Mouse (Mus musculus): ENCODE results near the gene Frem2.

Frem2 gene

DNA sequence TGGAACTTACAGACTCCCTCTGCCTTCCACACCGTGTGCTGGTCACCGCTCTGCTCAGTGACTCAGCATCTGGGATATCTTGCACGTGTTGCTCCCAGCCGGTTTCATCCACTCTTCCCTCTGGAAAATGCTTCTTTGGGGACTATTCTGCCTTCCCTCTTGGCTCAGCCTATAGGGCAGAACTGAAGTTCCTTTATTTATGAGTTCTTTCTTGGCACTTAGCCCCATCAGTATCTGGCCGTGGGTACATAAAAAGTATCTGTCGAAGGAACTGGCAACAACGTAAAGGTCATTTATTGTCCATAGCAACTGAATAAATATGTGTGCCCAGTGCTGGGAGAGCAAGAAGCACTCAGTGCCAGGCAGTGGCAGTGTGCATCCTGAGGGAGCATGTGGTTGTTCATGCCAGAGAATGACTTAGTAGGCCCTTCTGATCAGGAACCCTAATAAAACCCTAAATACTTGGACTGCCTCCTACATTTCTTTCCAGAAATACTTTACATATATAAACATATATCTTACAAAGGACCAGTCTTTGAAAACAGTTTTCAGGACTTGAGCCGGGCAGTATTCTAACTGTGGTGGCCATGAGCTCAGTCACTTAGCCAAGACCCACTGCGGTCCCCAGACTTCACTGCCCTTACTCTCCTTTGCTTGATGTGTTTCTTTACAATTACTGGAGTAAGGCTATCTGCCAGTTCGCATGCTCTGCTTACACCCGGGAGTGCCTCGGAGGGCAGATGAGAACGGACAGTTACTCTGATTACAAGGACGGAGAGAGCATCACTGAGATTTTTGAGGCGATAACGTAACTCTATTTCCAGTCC lies 99.6 kb downstream of the Frem2 start:
- DNase-seq (ENCODE audit: low spot score in 2 of 2) = no peak

GRCm38 (mm10) chr3:53555031-53555952 lies 101.9 kb downstream of the Frem2 start:
- no peak for DNase-seq (ENCODE audit: low spot score in 2 of 2)

GRCm38 (mm10) chr3:53552691-53553090 lies 104.5 kb downstream of the Frem2 start:
- DNase-seq (ENCODE audit: low spot score in 2 of 2) = no peak

DNA sequence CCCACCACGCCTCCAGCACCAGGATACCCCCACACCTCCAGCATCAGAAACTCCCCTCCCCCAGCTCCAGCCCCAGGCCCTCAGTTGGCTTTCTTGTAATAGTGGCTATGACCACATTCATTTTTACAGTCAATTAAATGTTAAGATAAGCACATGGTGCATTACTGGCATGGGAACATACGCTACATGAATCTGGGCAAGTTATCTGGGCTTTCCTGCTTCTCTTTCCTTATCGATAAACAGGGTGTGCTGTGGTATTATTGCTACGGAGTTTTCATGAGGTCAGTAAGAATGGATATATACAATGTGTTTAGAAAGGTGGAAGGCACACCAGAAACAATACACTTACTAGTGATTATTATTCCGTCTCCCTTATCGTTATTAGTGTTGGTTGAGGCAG lies 125.1 kb downstream of the Frem2 start:
- no peak for DNase-seq (ENCODE audit: low spot score in 2 of 2)

GRCm38 (mm10) chr3:53530305-53530704 lies 126.8 kb downstream of the Frem2 start:
- DNase-seq (ENCODE audit: low spot score in 2 of 2) = no peak

- DNase-seq (ENCODE audit: low spot score in 2 of 2) = peak; percentile 78 to 82
Observed at GRCm38 (mm10) chr3:53525737-53526136, 131.4 kb downstream of the Frem2 start.

DNA sequence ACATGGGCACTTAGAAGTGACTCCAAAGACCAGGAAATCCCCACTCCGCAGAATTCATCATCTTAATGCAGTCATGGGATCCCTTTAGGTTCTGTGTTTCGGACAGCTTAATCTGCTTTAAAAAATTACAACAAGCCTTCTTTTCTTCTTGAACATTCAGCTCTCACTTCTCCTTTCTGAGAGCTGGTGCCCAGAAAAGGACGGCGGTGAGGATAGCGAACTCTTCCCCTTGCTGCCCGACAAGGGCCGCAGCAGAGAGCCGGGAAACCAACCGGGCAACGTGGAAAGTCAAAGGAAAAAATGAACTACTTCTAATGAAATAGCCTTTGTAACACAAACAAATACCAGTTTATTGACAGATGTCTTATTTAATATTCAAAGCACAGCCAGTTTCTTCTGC lies 134.4 kb downstream of the Frem2 start:
- DNase-seq (ENCODE audit: low spot score in 2 of 2) = no peak

DNA sequence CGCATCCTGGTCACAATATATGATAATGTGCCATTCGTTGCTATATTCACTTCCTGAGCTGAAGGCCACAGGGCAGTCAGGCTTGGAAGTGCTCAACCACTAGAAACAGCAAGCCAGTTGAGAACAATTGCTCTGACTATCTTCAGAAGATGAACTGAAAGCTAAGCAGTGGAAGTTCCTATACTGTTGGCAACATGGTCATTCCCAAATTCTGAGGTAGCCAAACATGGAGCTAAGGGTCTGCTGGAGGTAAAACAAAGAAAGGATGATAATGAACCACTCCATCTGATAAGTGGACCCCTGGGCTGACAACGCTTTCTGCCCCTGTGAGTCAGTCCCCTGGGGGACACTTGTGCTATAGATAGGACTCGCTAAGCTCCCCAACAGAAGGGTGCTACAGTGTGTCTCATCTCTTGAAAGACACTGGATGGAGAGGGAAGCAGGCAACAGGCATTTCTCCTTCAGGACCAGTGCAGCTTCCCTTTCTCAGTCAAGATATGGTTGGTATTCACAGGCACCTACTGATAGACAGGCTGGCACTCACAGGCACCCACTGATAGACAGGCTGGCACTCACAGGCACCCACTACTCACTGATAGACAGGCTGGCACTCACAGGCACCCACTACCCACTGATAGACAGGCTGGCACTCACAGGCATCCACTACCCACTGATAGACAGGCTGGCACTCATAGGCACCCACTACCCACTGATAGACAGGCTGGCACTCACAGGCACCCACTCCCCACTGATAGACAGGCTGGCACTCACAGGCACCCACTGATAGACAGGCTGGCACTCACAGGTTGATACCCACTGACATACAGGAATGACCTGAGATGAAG lies 142.7 kb downstream of the Frem2 start:
- no peak for DNase-seq (ENCODE audit: low spot score in 2 of 2)

- DNase-seq (ENCODE audit: low spot score in 2 of 2) = no peak
Observed at GRCm38 (mm10) chr3:53513096-53513495, 144.1 kb downstream of the Frem2 start.

- DNase-seq (ENCODE audit: low spot score in 2 of 2) = no peak
Observed at GRCm38 (mm10) chr3:53502428-53502827, 154.7 kb downstream of the Frem2 start.

- DNase-seq (ENCODE audit: low spot score in 2 of 2) = no peak
Observed at GRCm38 (mm10) chr3:53498351-53498905, 158.7 kb downstream of the Frem2 start.

GRCm38 (mm10) chr3:53488353-53488752 lies 168.8 kb downstream of the Frem2 start, which contains the start of gene Stoml3:
Gene Stoml3 (plus strand): TSS chr3:53488653.
- no peak for DNase-seq (ENCODE audit: low spot score in 2 of 2)

- no peak for DNase-seq (ENCODE audit: low spot score in 2 of 2)
Observed at GRCm38 (mm10) chr3:53486996-53487576, 170.1 kb downstream of the Frem2 start.

- DNase-seq (ENCODE audit: low spot score in 2 of 2) = no peak
Observed at GRCm38 (mm10) chr3:53486561-53486960, 170.6 kb downstream of the Frem2 start.

- no peak for DNase-seq (ENCODE audit: low spot score in 2 of 2)
Observed at GRCm38 (mm10) chr3:53483414-53484059, 173.6 kb downstream of the Frem2 start.

- DNase-seq (ENCODE audit: low spot score in 2 of 2) = no peak
Observed at GRCm38 (mm10) chr3:53478419-53479046, 178.6 kb downstream of the Frem2 start.

DNA sequence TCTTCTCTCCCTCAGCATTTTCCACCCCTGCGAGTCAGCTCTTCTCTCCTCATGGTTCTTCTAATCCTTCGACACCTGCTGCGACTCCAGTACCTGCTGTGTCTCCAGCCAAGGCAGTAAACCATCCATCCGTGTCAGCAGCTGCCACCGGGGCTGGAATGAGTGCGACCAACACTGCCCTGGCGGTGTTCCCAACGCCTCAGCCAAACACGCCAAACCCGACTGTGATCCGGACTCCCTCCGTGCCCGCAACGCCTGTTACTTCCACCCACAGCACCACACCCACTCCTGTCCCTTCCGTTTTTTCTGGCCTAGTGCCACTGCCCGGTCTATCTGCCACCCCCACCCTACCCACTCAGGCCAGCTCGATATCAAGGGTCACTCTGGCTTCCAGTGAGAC lies 179.7 kb downstream of the Frem2 start:
- DNase-seq (ENCODE audit: low spot score in 2 of 2) = no peak

GRCm38 (mm10) chr3:53475889-53476288 lies 181.3 kb downstream of the Frem2 start:
- DNase-seq (ENCODE audit: low spot score in 2 of 2) = peak in 1 of 2 experiments; percentile 34

- no peak for DNase-seq (ENCODE audit: low spot score in 2 of 2)
Observed at GRCm38 (mm10) chr3:53474179-53474578, 183.0 kb downstream of the Frem2 start.

DNA sequence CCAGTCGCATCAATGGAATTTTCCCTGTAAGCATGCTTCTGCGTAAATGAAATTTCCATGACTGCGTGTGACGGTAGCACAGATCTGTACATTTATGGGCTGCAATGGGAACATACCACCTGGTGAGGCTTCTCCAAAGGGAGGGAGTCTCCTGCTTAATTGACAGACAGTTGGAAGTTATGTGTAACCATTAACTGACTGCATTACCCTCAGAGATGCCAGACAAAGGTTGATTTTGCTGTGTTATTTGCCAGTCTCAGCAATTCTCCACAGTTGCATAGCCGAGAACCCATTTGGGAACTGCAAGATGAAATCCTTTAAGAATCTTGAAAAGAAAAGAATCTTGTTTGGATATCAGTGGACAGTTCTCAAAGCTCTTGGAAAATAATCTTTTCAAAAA lies 185.1 kb downstream of the Frem2 start:
- no peak for DNase-seq (ENCODE audit: low spot score in 2 of 2)

Data from frontal cortex, postnatal 14 days (tissue).